Mouse (Mus musculus): ENCODE results near the gene Dagla.

The Dagla gene

DNA sequence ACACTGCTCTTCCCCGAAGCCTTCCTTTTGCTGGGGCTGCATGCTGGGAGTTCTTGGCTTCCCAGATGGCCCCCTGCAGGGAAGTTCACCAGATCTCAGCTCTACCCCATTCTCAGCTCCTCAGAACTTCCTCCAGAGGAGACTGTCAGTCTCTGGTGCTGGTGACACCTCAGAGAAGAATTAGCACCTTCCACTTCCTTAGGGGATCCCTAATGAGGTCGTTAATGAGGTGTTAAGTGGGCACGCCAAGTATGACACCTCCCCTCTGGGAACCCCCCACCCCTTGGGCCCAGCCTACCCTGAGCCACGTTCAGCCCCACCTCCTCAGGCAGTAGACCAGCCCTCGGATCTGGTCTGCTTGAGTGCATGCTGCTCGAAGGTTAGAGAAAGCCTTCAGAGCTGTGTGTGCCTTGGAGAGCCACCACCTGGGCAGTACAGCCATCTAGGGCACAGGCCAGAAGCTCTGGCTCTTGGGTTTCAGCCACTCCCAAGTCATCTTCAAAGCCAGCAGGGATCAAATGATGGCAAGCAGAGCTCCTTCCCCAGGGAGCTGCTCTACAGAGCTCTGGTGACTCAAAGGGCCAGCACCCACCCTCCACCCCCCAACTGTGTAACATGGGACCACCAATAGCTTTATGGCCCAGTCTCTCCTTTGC is 25.9 kb downstream of the Dagla start:
- DNase-seq (ENCODE audit: low spot score) = no peak

DNA sequence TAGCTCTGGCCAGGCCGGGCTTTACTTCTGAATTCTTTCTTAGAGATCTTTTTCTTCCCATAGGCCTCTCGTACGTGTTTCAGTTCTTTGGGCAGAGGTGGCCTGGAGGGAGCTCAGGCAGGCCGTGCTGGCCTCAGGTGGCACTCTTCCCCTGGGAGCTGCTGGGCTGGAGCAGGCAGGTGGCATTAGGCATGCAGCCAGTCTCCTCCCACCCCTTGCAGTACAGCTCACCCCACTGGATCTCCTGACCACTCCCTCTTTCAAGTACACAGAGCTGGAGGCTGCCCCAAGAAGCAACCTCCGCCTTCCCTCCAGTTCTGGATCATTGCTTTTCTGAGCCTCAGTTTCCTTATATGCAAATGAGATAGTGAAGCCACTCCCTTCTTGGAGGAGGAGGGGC is 26.9 kb downstream of the Dagla start:
- DNase-seq (ENCODE audit: low spot score) = no peak

GRCm38 (mm10) chr19:10277331-10277730 is 27.3 kb downstream of the Dagla start:
- DNase-seq (ENCODE audit: low spot score) = peak; percentile 10

DNA sequence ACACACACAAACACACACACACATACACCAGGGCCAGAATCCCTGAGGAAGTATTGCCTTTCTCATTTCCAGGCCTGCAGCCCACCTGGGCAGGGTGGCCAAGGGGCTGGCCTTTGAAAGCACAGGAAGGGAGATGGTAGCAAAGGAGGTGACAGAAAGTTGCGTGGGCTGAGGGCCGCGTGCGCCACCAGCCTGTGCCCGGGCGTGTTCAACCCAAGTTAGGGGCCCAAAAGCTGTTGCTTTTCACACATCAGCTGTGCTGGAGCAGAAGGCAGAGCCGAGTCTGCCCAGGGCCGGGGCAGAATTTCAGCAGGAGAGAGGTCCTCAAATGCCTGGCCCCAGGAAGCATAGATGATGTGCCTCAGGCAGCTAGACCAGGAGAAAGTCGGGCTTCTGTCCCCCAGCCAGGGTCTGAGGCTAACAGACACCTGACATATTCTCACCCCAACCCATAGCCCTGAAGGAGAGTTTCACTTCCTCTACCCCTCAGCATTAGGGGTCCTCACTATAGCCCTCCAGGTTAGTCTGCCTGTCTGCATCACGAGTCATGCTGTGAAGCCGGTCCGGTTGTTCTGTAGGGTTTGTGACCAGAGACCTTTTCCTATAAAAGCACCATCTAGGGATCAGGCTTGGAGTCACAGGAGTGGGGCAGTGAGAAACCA is 28.1 kb downstream of the Dagla start:
- DNase-seq (ENCODE audit: low spot score) = no peak

GRCm38 (mm10) chr19:10274056-10274455 is 30.6 kb downstream of the Dagla start:
- no peak for DNase-seq (ENCODE audit: low spot score)

DNA sequence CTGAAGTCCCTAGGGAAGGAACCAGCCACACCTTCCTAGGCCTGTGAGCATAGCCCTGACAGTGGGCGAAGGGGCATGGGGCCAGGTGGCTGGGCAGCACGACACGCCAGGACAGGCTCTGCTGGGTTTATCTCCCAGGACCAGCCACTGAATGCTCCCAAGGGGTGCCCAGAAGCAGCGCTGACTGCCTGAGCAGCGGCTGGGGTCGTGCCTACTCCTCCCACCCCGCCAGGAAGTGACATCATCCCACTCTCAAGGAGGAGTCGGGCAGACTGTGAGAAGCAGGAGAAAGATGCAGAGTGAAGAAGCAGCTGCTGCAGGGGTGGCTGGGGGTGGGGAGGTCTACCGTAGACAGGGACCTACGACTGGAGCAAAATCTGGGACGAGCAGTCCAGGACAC is 31.9 kb downstream of the Dagla start:
- peak; percentile 14 for DNase-seq (ENCODE audit: low spot score)

- no peak for DNase-seq (ENCODE audit: low spot score)
These were observed 33.1 kb downstream of the Dagla start for GRCm38 (mm10) chr19:10271592-10271991.

GRCm38 (mm10) chr19:10270356-10270755 is 34.3 kb downstream of the Dagla start:
- DNase-seq (ENCODE audit: low spot score) = no peak

DNA sequence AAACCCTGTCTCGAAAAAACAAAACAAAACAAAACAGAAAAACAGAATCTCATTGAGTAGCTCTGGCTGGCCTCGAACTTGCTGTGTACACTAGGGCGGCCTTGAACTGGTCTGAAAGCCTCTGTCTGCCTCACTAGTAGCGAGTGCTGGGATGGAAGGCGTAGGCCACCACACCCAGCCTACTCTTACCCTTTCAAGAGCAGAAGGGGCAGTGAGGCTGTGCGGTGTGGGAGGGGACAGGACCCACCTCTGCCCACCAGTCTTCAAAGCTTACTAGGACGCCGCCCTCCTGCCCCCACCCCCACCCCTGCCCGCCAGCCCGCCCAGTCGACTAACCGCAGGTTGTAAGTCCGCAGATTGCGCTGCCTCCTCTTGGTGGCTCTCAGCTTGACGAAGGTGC is 35.8 kb downstream of the Dagla start:
- DNase-seq (ENCODE audit: low spot score) = no peak

DNA sequence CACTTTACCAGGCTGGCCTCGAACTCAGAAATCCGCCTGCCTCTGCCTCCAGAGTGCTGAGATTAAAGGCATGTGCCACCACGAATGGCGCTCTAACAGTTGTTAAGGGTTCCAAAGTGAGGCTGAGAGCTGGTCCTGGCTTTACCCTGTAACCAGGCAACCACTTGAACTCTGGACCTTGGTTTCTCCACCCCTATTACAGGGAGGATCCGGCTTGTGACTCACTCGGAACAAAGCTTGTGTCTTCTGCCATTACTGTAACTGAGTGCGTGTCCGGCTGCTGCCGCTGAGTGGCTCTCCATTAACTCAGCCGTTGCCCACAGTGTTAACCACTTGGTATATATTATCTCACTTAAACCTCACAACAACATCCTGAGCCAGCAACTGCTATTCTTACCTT is 36.7 kb downstream of the Dagla start:
- DNase-seq (ENCODE audit: low spot score) = peak; percentile 72

DNA sequence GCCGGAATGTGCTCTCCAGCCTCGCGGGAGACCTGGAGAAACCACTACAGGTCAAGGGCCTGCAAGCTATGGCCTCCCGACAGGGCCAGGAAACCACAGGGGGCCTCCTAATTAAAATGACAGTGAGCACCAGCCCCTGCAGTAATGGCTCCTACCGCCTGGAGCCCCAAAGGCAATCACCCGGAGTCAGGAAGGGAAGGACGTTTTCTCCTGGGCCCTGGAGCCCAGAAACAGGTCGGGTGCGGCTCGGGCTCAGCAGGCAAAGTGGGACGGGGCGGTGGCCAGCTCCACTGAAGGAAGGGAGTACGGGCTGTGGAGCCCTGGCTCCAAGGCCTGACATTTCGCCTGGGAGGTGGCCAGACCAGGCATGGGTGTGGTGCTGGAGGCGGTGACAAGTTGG is 37.6 kb downstream of the Dagla start:
- no peak for DNase-seq (ENCODE audit: low spot score)

DNA sequence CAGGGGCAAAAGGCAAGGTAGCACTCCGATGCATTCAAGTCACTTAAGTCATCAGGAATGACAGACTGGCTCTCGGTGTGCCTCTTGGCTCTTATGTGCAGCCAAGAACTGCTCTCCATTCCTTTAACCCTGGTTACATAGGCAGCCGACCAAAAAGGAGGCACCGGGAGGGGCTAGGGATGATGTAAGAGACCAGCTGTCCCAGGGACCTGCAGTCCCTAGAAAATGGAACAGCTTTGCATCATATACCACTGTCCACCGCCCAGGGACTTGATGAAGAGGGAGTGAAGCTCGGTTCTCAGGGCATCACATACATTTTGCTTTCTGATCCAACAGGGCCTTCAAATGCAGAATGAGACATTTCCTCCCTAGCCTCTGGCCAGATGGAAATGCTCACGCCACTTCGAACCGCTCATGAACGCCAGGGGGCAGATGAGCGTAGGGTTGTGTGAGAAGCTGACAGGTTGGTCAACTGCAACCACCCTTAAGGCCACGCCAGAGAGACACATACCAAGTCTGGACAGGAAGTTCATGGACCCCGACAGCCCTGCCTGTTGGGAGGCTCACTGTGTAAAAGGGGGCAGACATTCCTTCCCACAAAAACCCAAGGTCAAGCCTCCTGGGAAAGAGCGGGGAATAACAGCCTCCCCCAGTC is 38.4 kb downstream of the Dagla start:
- DNase-seq (ENCODE audit: low spot score) = peak; percentile 58

GRCm38 (mm10) chr19:10261369-10261768 is 43.3 kb downstream of the Dagla start:
- no peak for DNase-seq (ENCODE audit: low spot score)

DNA sequence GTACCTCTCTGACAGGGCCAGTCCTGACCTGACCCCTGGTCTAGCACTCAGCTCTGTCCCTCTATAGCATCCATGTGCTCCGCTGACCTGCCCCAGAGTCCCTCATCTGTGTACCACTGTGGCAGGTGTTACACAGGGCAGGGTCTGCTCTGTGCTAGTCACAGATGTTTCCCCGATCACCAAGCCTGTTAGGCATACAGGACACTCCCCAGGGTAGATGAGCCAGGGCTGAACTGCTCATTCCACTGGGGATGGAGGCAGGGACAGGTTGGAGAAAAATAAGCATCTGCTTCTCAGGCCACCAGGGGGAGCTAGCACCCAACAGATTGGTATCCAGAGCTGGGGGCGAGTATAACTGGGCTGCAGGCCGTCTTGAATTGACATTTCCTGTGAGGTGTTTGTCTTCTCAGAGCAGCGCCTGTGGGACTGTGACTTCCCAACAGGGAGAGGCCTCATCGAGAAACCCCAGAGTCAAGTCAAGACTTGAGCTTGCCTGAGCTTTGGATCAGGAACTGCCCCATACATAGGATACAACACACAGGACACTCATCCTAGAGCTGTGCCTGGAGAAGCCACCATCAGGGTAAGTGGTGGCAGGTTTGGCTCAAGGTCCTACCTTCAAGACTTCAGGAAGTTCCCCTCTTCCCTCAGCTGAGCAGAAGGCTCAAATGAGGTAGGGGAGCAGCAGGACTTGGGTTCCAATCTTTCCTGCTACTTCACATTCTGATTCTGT is 46.2 kb downstream of the Dagla start:
- DNase-seq (ENCODE audit: low spot score) = peak; percentile 66

- no peak for DNase-seq (ENCODE audit: low spot score)
These were observed 56.5 kb downstream of the Dagla start for GRCm38 (mm10) chr19:10248128-10248527.

GRCm38 (mm10) chr19:10247165-10247564 is 57.5 kb downstream of the Dagla start:
- no peak for DNase-seq (ENCODE audit: low spot score)

- DNase-seq (ENCODE audit: low spot score) = peak; percentile 35
These were observed 60.5 kb downstream of the Dagla start for GRCm38 (mm10) chr19:10244183-10244582.

DNA sequence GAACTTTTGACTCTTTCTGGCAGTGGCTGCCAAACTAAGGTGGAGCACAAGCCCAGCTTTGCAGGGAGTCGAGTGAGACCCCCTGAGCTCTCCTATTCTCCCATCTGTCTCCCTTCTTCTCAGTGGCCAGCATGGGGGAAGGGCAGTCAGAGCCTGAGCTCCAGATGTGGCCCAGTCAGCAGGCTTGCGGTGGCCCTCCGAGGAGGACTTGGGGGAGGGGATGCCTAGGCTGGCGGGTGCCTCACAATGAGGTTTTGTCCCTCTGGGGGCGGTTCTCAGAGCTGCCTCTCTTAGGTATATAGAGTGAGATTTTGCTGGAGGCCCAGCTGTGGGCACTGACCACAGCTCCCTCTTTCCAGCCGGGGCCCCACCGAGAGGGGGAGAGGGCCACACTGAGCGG is 61.8 kb downstream of the Dagla start:
- no peak for DNase-seq (ENCODE audit: low spot score)

- DNase-seq (ENCODE audit: low spot score) = peak; percentile 78
These were observed 63.9 kb downstream of the Dagla start, which contains the start of gene Myrf for GRCm38 (mm10) chr19:10240654-10241305. Gene Myrf, minus strand, starts transcription at chr19:10240748.

DNA sequence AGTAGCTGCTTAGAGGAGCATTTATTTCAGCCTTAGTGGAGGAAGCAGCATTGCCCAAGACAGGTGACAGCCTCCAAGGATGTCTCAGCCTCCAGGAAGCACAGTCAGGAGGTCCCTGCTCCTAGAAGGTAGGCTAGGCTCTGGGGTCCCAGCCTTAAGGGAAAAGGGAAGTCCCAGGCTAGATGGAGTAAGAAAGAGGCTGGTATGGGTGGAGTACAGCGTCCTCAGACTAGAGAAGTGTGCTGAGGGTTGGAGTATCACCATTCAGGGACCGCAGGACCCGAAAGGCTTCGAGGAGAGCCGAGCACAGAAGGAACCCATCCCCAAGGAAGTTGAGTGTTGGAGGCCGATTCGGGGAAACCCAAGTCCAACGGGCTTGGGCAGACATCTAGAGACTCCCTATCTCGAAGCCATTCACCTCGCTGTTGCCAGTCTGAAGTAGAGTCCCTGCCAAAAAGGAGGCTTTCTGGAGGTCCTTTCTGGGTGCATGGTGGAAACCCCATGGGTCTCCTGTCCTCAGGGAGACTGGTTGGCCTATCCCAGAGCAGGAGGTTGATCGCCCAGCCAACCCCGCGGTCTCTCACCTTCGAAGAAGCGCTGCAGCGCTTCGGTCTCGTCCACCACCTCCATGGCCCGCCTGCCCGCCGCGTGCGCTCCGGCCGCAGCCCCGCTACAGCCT is 64.6 kb downstream of the Dagla start:
- no peak for DNase-seq (ENCODE audit: low spot score)

DNA sequence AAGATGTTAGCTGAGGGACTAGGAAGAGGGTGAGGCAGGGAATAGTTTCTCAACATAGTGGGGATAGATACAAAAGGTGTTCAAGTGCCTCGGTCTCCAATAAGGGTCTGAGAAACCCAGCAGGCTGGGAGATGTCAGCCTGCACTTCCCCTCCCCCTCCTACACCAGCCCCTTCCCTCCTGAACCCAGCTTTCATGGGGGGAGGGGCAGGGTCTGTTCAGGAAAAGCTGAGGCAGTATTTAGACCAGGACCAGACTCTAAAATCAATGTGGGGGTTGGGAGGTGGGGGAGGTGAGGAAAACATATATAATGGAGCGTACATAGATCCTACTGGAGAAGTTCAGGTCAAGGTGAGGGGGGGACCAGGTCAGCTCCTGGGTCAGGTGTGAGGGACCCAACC is 65.3 kb downstream of the Dagla start:
- peak; percentile 60 for DNase-seq (ENCODE audit: low spot score)

DNA sequence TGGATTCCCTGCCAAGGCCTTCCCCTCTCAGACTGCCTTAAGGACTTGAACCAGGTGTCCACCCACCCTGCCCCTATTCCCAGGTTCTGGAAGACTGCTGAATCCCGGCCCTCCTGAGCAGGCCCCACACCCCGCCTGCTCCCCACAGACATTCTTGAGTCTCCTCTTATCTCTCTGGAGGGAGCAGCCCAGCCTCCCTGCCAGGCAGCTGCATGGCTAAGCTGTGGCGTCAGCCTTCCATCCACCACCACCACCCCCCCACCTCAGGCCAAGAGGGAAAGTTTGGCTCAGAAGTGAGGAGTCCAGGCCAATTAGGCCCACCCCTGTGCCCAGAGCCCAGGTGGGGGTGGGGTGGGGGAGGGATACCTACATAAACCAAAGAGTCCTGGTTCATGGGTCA is 66.2 kb downstream of the Dagla start:
- peak; percentile 58 for DNase-seq (ENCODE audit: low spot score)

Data from yolk sac, embryonic 10.5 days (tissue).